Mouse (Mus musculus): ENCODE data around the gene Akap11. TPM values are rescaled to one million over a fixed set of nuclear protein-coding genes. Genes with fewer than 3 reads are reported as not detected.

The Akap11 gene
- polyA plus RNA-seq, 1 experiment = 9.0 TPM

- no peak overlapping the region for H3K4me3 ChIP-seq (ENCODE audit: insufficient read depth, poor library complexity, severe bottlenecking)
- H3K79me3 ChIP-seq (ENCODE audit: low read depth) = no peaks in the 10 kb centered on the region
- TF ChIP-seq MYOG (IDR thresholded peaks at IDR 0.05; ENCODE audit: control insufficient read depth, extremely low read depth, insufficient read length) (no peak), CTCF (IDR thresholded peaks at IDR 0.05; ENCODE audit: control insufficient read depth, insufficient read depth, insufficient read length) (no peak), USF1 (IDR thresholded peaks at IDR 0.05; ENCODE audit: low read depth) (no peak)
- no peak overlapping the region for H3ac ChIP-seq (ENCODE audit: control insufficient read depth, insufficient read length, low read depth)
- no peaks in the 10 kb centered on the region for H3K79me2 ChIP-seq (ENCODE audit: control insufficient read depth, insufficient read depth)
- H3K27me3 ChIP-seq (ENCODE audit: control insufficient read depth, insufficient read depth, insufficient read length) = no peaks in the 10 kb centered on the region
- no peaks in the 10 kb centered on the region for H3K36me3 ChIP-seq (ENCODE audit: control insufficient read depth, insufficient read depth)
Observed at GRCm38 (mm10) chr14:78459121-78459520, 77.5 kb downstream of the Akap11 start.

- H3K79me2 ChIP-seq (ENCODE audit: control insufficient read depth, insufficient read depth) = no peaks in the 10 kb centered on the region
- no peak overlapping the region for H3K4me3 ChIP-seq (ENCODE audit: insufficient read depth, poor library complexity, severe bottlenecking)
- H3K27me3 ChIP-seq (ENCODE audit: control insufficient read depth, insufficient read depth, insufficient read length) = no peaks in the 10 kb centered on the region
- H3K79me3 ChIP-seq (ENCODE audit: low read depth) = no peaks in the 10 kb centered on the region
- TF ChIP-seq MYOG (IDR thresholded peaks at IDR 0.05; ENCODE audit: control insufficient read depth, extremely low read depth, insufficient read length) = no peak
- TF ChIP-seq MYOD1 (IDR thresholded peaks at IDR 0.05; ENCODE audit: control insufficient read depth, insufficient read length, low read depth) = no peak
- no peak for TF ChIP-seq CTCF (IDR thresholded peaks at IDR 0.05; ENCODE audit: control insufficient read depth, insufficient read depth, insufficient read length)
- TF ChIP-seq MAX (IDR thresholded peaks at IDR 0.05) = no peak
- no peak for TF ChIP-seq USF1 (IDR thresholded peaks at IDR 0.05; ENCODE audit: low read depth)
- TF ChIP-seq CEBPB (IDR thresholded peaks at IDR 0.05; ENCODE audit: low read depth) = no peak
- TF ChIP-seq FOSL1 (IDR thresholded peaks at IDR 0.05; ENCODE audit: insufficient read depth, low read length, poor library complexity, severe bottlenecking) = no peak
- no peaks in the 10 kb centered on the region for H3K36me3 ChIP-seq (ENCODE audit: control insufficient read depth, insufficient read depth)
- no peak overlapping the region for H3ac ChIP-seq (ENCODE audit: control insufficient read depth, insufficient read length, low read depth)
Observed at GRCm38 (mm10) chr14:78458705-78459104, 77.9 kb downstream of the Akap11 start.

- Histone ChIP-seq H3K4me3 (ENCODE audit: insufficient read depth, poor library complexity, severe bottlenecking) (no peak overlapping the region), H3K79me3 (ENCODE audit: low read depth) (no peaks in the 10 kb centered on the region), H3K27me3 (ENCODE audit: control insufficient read depth, insufficient read depth, insufficient read length) (no peaks in the 10 kb centered on the region), H3ac (ENCODE audit: control insufficient read depth, insufficient read length, low read depth) (no peak overlapping the region), H3K79me2 (ENCODE audit: control insufficient read depth, insufficient read depth) (no peaks in the 10 kb centered on the region), H3K36me3 (ENCODE audit: control insufficient read depth, insufficient read depth) (no peaks in the 10 kb centered on the region)
- TF ChIP-seq CEBPB (IDR thresholded peaks at IDR 0.05; ENCODE audit: low read depth) (no peak), MYOG (IDR thresholded peaks at IDR 0.05; ENCODE audit: control insufficient read depth, extremely low read depth, insufficient read length) (no peak), FOSL1 (IDR thresholded peaks at IDR 0.05; ENCODE audit: insufficient read depth, low read length, poor library complexity, severe bottlenecking) (no peak), CTCF (IDR thresholded peaks at IDR 0.05; ENCODE audit: control insufficient read depth, insufficient read depth, insufficient read length) (no peak), MYOD1 (IDR thresholded peaks at IDR 0.05; ENCODE audit: control insufficient read depth, insufficient read length, low read depth) (no peak), MAX (IDR thresholded peaks at IDR 0.05) (no peak), USF1 (IDR thresholded peaks at IDR 0.05; ENCODE audit: low read depth) (no peak)
Observed at GRCm38 (mm10) chr14:78454970-78455369, 81.6 kb downstream of the Akap11 start.

- Histone ChIP-seq H3K79me3 (ENCODE audit: low read depth) (no peaks in the 10 kb centered on the region), H3K4me3 (ENCODE audit: insufficient read depth, poor library complexity, severe bottlenecking) (no peak overlapping the region), H3K79me2 (ENCODE audit: control insufficient read depth, insufficient read depth) (no peaks in the 10 kb centered on the region), H3ac (ENCODE audit: control insufficient read depth, insufficient read length, low read depth) (no peak overlapping the region), H3K36me3 (ENCODE audit: control insufficient read depth, insufficient read depth) (no peaks in the 10 kb centered on the region), H3K27me3 (ENCODE audit: control insufficient read depth, insufficient read depth, insufficient read length) (no peaks in the 10 kb centered on the region)
- TF ChIP-seq MYOD1 (IDR thresholded peaks at IDR 0.05; ENCODE audit: control insufficient read depth, insufficient read length, low read depth) (no peak), CEBPB (IDR thresholded peaks at IDR 0.05; ENCODE audit: low read depth) (no peak), MAX (IDR thresholded peaks at IDR 0.05) (no peak), USF1 (IDR thresholded peaks at IDR 0.05; ENCODE audit: low read depth) (no peak), CTCF (IDR thresholded peaks at IDR 0.05; ENCODE audit: control insufficient read depth, insufficient read depth, insufficient read length) (no peak), FOSL1 (IDR thresholded peaks at IDR 0.05; ENCODE audit: insufficient read depth, low read length, poor library complexity, severe bottlenecking) (no peak), MYOG (IDR thresholded peaks at IDR 0.05; ENCODE audit: control insufficient read depth, extremely low read depth, insufficient read length) (no peak)
Observed at GRCm38 (mm10) chr14:78448807-78449406, 87.7 kb downstream of the Akap11 start.

GRCm38 (mm10) chr14:78448017-78448416 lies 88.6 kb downstream of the Akap11 start:
- H3K36me3 ChIP-seq (ENCODE audit: control insufficient read depth, insufficient read depth) = no peaks in the 10 kb centered on the region
- no peaks in the 10 kb centered on the region for H3K79me3 ChIP-seq (ENCODE audit: low read depth)
- no peak overlapping the region for H3ac ChIP-seq (ENCODE audit: control insufficient read depth, insufficient read length, low read depth)
- no peaks in the 10 kb centered on the region for H3K79me2 ChIP-seq (ENCODE audit: control insufficient read depth, insufficient read depth)
- no peak overlapping the region for H3K4me3 ChIP-seq (ENCODE audit: insufficient read depth, poor library complexity, severe bottlenecking)
- TF ChIP-seq USF1 (IDR thresholded peaks at IDR 0.05; ENCODE audit: low read depth) = no peak
- TF ChIP-seq CTCF (IDR thresholded peaks at IDR 0.05; ENCODE audit: control insufficient read depth, insufficient read depth, insufficient read length) = no peak
- TF ChIP-seq MYOG (IDR thresholded peaks at IDR 0.05; ENCODE audit: control insufficient read depth, extremely low read depth, insufficient read length) = no peak
- no peak for TF ChIP-seq FOSL1 (IDR thresholded peaks at IDR 0.05; ENCODE audit: insufficient read depth, low read length, poor library complexity, severe bottlenecking)
- no peak for TF ChIP-seq CEBPB (IDR thresholded peaks at IDR 0.05; ENCODE audit: low read depth)
- TF ChIP-seq MAX (IDR thresholded peaks at IDR 0.05) = no peak
- no peak for TF ChIP-seq MYOD1 (IDR thresholded peaks at IDR 0.05; ENCODE audit: control insufficient read depth, insufficient read length, low read depth)
- H3K27me3 ChIP-seq (ENCODE audit: control insufficient read depth, insufficient read depth, insufficient read length) = no peaks in the 10 kb centered on the region

- H3K36me3 ChIP-seq (ENCODE audit: control insufficient read depth, insufficient read depth) = no peaks in the 10 kb centered on the region
- no peak overlapping the region for H3ac ChIP-seq (ENCODE audit: control insufficient read depth, insufficient read length, low read depth)
- no peaks in the 10 kb centered on the region for H3K79me3 ChIP-seq (ENCODE audit: low read depth)
- no peaks in the 10 kb centered on the region for H3K79me2 ChIP-seq (ENCODE audit: control insufficient read depth, insufficient read depth)
- TF ChIP-seq USF1 (IDR thresholded peaks at IDR 0.05; ENCODE audit: low read depth) = no peak
- no peak for TF ChIP-seq FOSL1 (IDR thresholded peaks at IDR 0.05; ENCODE audit: insufficient read depth, low read length, poor library complexity, severe bottlenecking)
- TF ChIP-seq CEBPB (IDR thresholded peaks at IDR 0.05; ENCODE audit: low read depth) = no peak
- no peak for TF ChIP-seq MYOD1 (IDR thresholded peaks at IDR 0.05; ENCODE audit: control insufficient read depth, insufficient read length, low read depth)
- no peak for TF ChIP-seq MAX (IDR thresholded peaks at IDR 0.05)
- no peak for TF ChIP-seq CTCF (IDR thresholded peaks at IDR 0.05; ENCODE audit: control insufficient read depth, insufficient read depth, insufficient read length)
- TF ChIP-seq MYOG (IDR thresholded peaks at IDR 0.05; ENCODE audit: control insufficient read depth, extremely low read depth, insufficient read length) = no peak
- H3K27me3 ChIP-seq (ENCODE audit: control insufficient read depth, insufficient read depth, insufficient read length) = no peaks in the 10 kb centered on the region
- no peak overlapping the region for H3K4me3 ChIP-seq (ENCODE audit: insufficient read depth, poor library complexity, severe bottlenecking)
Observed at GRCm38 (mm10) chr14:78447542-78447941, 89.1 kb downstream of the Akap11 start.

Data from C2C12 (cell line).